Mouse (Mus musculus) midbrain, embryonic 10.5 days (tissue): ENCODE results near the gene Vps13d. TPM values are rescaled to one million over a fixed set of nuclear protein-coding genes. Genes with fewer than 3 reads are reported as not detected.
A peak's percentile ranks its signal among the peaks of the same experiment; 100 is the strongest.

Experiments
- DNase-seq: peaks from one replicate; pipeline ENCODE4 v3.0.0-alpha.2; 2017; ENCODE audit warnings: low spot score
- H3K27ac ChIP-seq: fragments of 300-500 bp; sonication (generic); replicated peaks from 2 replicates; pipeline ENCODE4 v1.5.1; 2016; ENCODE audit warnings: mild to moderate bottlenecking
- H3K27me3 ChIP-seq: fragments of 300-500 bp; sonication (generic); 2 replicates; pipeline ENCODE4 v1.6.1; 2016; ENCODE audit warnings: low read depth, mild to moderate bottlenecking; ENCODE audit not compliant: poor library complexity, severe bottlenecking
- H3K36me3 ChIP-seq: fragments of 300-500 bp; sonication (generic); 2 replicates; pipeline ENCODE4 v1.6.1; 2016; ENCODE audit warnings: mild to moderate bottlenecking, moderate library complexity
- H3K4me1 ChIP-seq: fragments of 300-500 bp; sonication (generic); 2 replicates; pipeline ENCODE4 v1.6.1; 2016
- H3K4me3 ChIP-seq: fragments of 300-500 bp; sonication (generic); 2 replicates; pipeline ENCODE4 v1.5.1; 2016; ENCODE audit warnings: mild to moderate bottlenecking, moderate library complexity
- H3K9me3 ChIP-seq: fragments of 300-500 bp; sonication (generic); replicated peaks from 2 replicates; pipeline ENCODE4 v1.6.1; 2016; ENCODE audit warnings: mild to moderate bottlenecking
- WGBS: fragments of 180-500 bp; shearing (Covaris S2); methylation state at CpG from one replicate; pipeline ENCODE4 v1.1.7; 2016; 5-methylcytosine and 5-hydroxymethylcytosine counted together
- polyA plus RNA-seq: library from polyadenylated mRNA; unstranded; fragments of >200 nt; fragmentation: Nextera tagmentation; extraction: Ambion mirVana; gene quantifications from 2 replicates; pipeline ENCODE4 v1.2.1, GENCODE M21; 2016

The Vps13d gene
- polyA plus RNA-seq, 1 experiment from 2014 or later = 3.4 TPM

GRCm38 (mm10) chr4:145125463-145126220 lies 69.2 kb downstream of the Vps13d start:
- Histone ChIP-seq H3K4me3 (no peak overlapping the region), H3K27ac (no peak overlapping the region), H3K4me1 (no peaks in the 10 kb centered on the region), H3K36me3 (peaks cover 75% of the 10 kb centered on the region), H3K27me3 (no peaks in the 10 kb centered on the region), H3K9me3 (no peaks in the 10 kb centered on the region)
- no peak for DNase-seq
- WGBS = 89% methylated on average over 4 of the region's 4 CpGs

- Histone ChIP-seq H3K36me3 (peaks cover 74% of the 10 kb centered on the region), H3K27me3 (no peaks in the 10 kb centered on the region), H3K4me1 (no peaks in the 10 kb centered on the region), H3K4me3 (no peak overlapping the region), H3K27ac (no peak overlapping the region), H3K9me3 (no peaks in the 10 kb centered on the region)
- no peak for DNase-seq
- 82% methylated on average over 4 of the region's 4 CpGs for WGBS
These were observed 70.4 kb downstream of the Vps13d start for GRCm38 (mm10) chr4:145124419-145124818.

GRCm38 (mm10) chr4:145111641-145112040 lies 83.2 kb downstream of the Vps13d start:
- 70% methylated on average over 4 of the region's 4 CpGs for WGBS
- Histone ChIP-seq H3K36me3 (peaks cover 82% of the 10 kb centered on the region), H3K4me3 (no peak overlapping the region), H3K4me1 (peaks cover 4% of the 10 kb centered on the region; the same call in 1 of the 2 replicates), H3K9me3 (no peaks in the 10 kb centered on the region), H3K27ac (no peak overlapping the region), H3K27me3 (no peaks in the 10 kb centered on the region)
- no peak for DNase-seq

- Histone ChIP-seq H3K4me1 (peaks cover 6% of the 10 kb centered on the region), H3K4me3 (no peak overlapping the region), H3K27me3 (no peaks in the 10 kb centered on the region), H3K36me3 (peaks cover 82% of the 10 kb centered on the region), H3K27ac (no peak overlapping the region), H3K9me3 (no peaks in the 10 kb centered on the region)
- DNase-seq = no peak
- WGBS = 91% methylated on average over 6 of the region's 6 CpGs
These were observed 84.1 kb downstream of the Vps13d start for GRCm38 (mm10) chr4:145110736-145111135.

- H3K4me1 ChIP-seq = peaks cover 22% of the 10 kb centered on the region
- no peaks in the 10 kb centered on the region for H3K9me3 ChIP-seq
- H3K27ac ChIP-seq = no peak overlapping the region
- no peak overlapping the region for H3K4me3 ChIP-seq
- WGBS = 95% methylated on average over 6 of the region's 6 CpGs
- no peaks in the 10 kb centered on the region for H3K27me3 ChIP-seq
- no peak for DNase-seq
- H3K36me3 ChIP-seq = peaks cover 64% of the 10 kb centered on the region
These were observed 88.0 kb downstream of the Vps13d start for GRCm38 (mm10) chr4:145106796-145107195.

- peak overlapping the region; percentile 74 for H3K27ac ChIP-seq
- no peaks in the 10 kb centered on the region for H3K9me3 ChIP-seq
- peaks cover 18% of the 10 kb centered on the region for H3K4me1 ChIP-seq
- no peak for DNase-seq
- no peak overlapping the region for H3K4me3 ChIP-seq
- H3K36me3 ChIP-seq = peaks cover 56% of the 10 kb centered on the region
- 59% methylated on average over 6 of the region's 6 CpGs for WGBS
- H3K27me3 ChIP-seq = no peaks in the 10 kb centered on the region
These were observed 89.5 kb downstream of the Vps13d start for GRCm38 (mm10) chr4:145105319-145105718.

GRCm38 (mm10) chr4:145104917-145105316 lies 89.9 kb downstream of the Vps13d start:
- no peaks in the 10 kb centered on the region for H3K9me3 ChIP-seq
- peaks cover 53% of the 10 kb centered on the region for H3K36me3 ChIP-seq
- H3K27me3 ChIP-seq = no peaks in the 10 kb centered on the region
- WGBS = 25% methylated on average over 2 of the region's 2 CpGs
- H3K4me3 ChIP-seq = no peak overlapping the region
- H3K4me1 ChIP-seq = peaks cover 18% of the 10 kb centered on the region
- H3K27ac ChIP-seq = peak overlapping the region; percentile 74
- DNase-seq = peak; percentile 39

- Histone ChIP-seq H3K9me3 (no peaks in the 10 kb centered on the region), H3K4me3 (no peak overlapping the region), H3K4me1 (peaks cover 18% of the 10 kb centered on the region), H3K36me3 (peaks cover 44% of the 10 kb centered on the region), H3K27me3 (no peaks in the 10 kb centered on the region), H3K27ac (peak overlapping the region; percentile 74; the same call in 1 of the 2 replicates)
- DNase-seq = no peak
These were observed 91.2 kb downstream of the Vps13d start for GRCm38 (mm10) chr4:145103617-145104016.

- H3K27ac ChIP-seq = no peak overlapping the region
- DNase-seq = no peak
- H3K27me3 ChIP-seq = no peaks in the 10 kb centered on the region
- no peak overlapping the region for H3K4me3 ChIP-seq
- H3K4me1 ChIP-seq = peaks cover 18% of the 10 kb centered on the region
- 84% methylated on average over 6 of the region's 6 CpGs for WGBS
- no peaks in the 10 kb centered on the region for H3K9me3 ChIP-seq
- H3K36me3 ChIP-seq = peaks cover 30% of the 10 kb centered on the region
These were observed 92.7 kb downstream of the Vps13d start for GRCm38 (mm10) chr4:145101823-145102718.

- peaks cover 32% of the 10 kb centered on the region for H3K36me3 ChIP-seq
- no peaks in the 10 kb centered on the region for H3K27me3 ChIP-seq
- no peak overlapping the region for H3K27ac ChIP-seq
- DNase-seq = no peak
- no peaks in the 10 kb centered on the region for H3K9me3 ChIP-seq
- WGBS = 93% methylated on average over 6 of the region's 6 CpGs
- no peak overlapping the region for H3K4me3 ChIP-seq
- peaks cover 7% of the 10 kb centered on the region for H3K4me1 ChIP-seq
These were observed 95.0 kb downstream of the Vps13d start for GRCm38 (mm10) chr4:145099853-145100252.

GRCm38 (mm10) chr4:145099344-145099743 lies 95.5 kb downstream of the Vps13d start:
- Histone ChIP-seq H3K36me3 (peaks cover 37% of the 10 kb centered on the region), H3K4me3 (no peak overlapping the region), H3K27me3 (no peaks in the 10 kb centered on the region), H3K4me1 (peaks cover 2% of the 10 kb centered on the region; the same call in 1 of the 2 replicates), H3K9me3 (no peaks in the 10 kb centered on the region), H3K27ac (no peak overlapping the region)
- WGBS = 84% methylated on average over 1 of the region's 1 CpGs
- no peak for DNase-seq

- no peaks in the 10 kb centered on the region for H3K4me1 ChIP-seq
- no peak overlapping the region for H3K4me3 ChIP-seq
- H3K9me3 ChIP-seq = no peaks in the 10 kb centered on the region
- H3K27ac ChIP-seq = no peak overlapping the region
- DNase-seq = no peak
- peaks cover 45% of the 10 kb centered on the region for H3K36me3 ChIP-seq
- H3K27me3 ChIP-seq = no peaks in the 10 kb centered on the region
- 92% methylated on average over 3 of the region's 3 CpGs for WGBS
These were observed 96.8 kb downstream of the Vps13d start for GRCm38 (mm10) chr4:145097974-145098373.
